Mouse (Mus musculus): ENCODE data around the gene Man2b1. TPM values are rescaled to one million over a fixed set of nuclear protein-coding genes. Genes with fewer than 3 reads are reported as not detected.

The Man2b1 gene
- polyA plus RNA-seq (2015; fragmentation: Nextera tagmentation; extraction: Ambion mirVana), result 35.9 and 40.1 TPM in 2 replicates

GRCm38 (mm10) chr8:85083108-85083813 is at the start of gene Man2b1:
TSS of gene Man2b1 (plus strand) at chr8:85083270.
- under 1% methylated on average over 30 of the region's 30 CpGs for WGBS
- 0 out of 2 replicates have a peak within 1 kb of the TSS, but pooled peaks have one; percentile 49 for H3K27ac ChIP-seq

GRCm38 (mm10) chr8:85033867-85034266 is 49.2 kb upstream of the Man2b1 start:
- Histone ChIP-seq H3K27me3 (no peaks in the 10 kb centered on the region), H3K4me3 (no peak overlapping the region), H3K36me3 (peaks cover 42% of the 10 kb centered on the region), H3K27ac (peak overlapping the region; percentile 31; the same call in 1 of the 2 replicates), H3K9ac (no peak overlapping the region), H3K9me3 (no peaks in the 10 kb centered on the region), H3K4me2 (peak overlapping the region; percentile 85; the same call in 1 of the 2 replicates), H3K4me1 (peaks cover 32% of the 10 kb centered on the region)
- no peak for ATAC-seq (ENCODE audit: borderline replicate concordance, extremely low read depth, low FRiP score, low TSS enrichment)
- WGBS, result 58% methylated on average over 1 of the region's 1 CpGs

More at GRCm38 (mm10) chr8:85083108-85083813, at the start of gene Man2b1:
- peak; percentile 91 for ATAC-seq (ENCODE audit: borderline replicate concordance, extremely low read depth, low FRiP score, low TSS enrichment)
- peak within 1 kb of the TSS; percentile 76 for H3K4me3 ChIP-seq
- peak within 1 kb of the TSS; percentile 93 for H3K4me2 ChIP-seq
- no peaks in the 10 kb centered on the region for H3K27me3 ChIP-seq
- peak within 1 kb of the TSS; percentile 68 for H3K9ac ChIP-seq
- H3K36me3 ChIP-seq, result peaks cover 23% of the 10 kb centered on the region
- H3K4me1 ChIP-seq, result peaks cover 23% of the 10 kb centered on the region
- no peaks in the 10 kb centered on the region for H3K9me3 ChIP-seq

- Histone ChIP-seq H3K4me3 (peak overlapping the region; percentile 90), H3K36me3 (peaks cover 38% of the 10 kb centered on the region), H3K9me3 (no peaks in the 10 kb centered on the region), H3K27me3 (no peaks in the 10 kb centered on the region), H3K4me2 (peak overlapping the region; percentile 85), H3K4me1 (peaks cover 34% of the 10 kb centered on the region), H3K27ac (peak overlapping the region; percentile 71; the same call in 1 of the 2 replicates), H3K9ac (peak overlapping the region; percentile 81; the same call in 1 of the 2 replicates)
- no peak for ATAC-seq (ENCODE audit: borderline replicate concordance, extremely low read depth, low FRiP score, low TSS enrichment)
- under 1% methylated on average over 13 of the region's 13 CpGs for WGBS
Observed at GRCm38 (mm10) chr8:85034764-85035163, 48.3 kb upstream of the Man2b1 start.

GRCm38 (mm10) chr8:85035165-85035727 is 47.8 kb upstream of the Man2b1 start:
- H3K9me3 ChIP-seq, result no peaks in the 10 kb centered on the region
- no peak for ATAC-seq (ENCODE audit: borderline replicate concordance, extremely low read depth, low FRiP score, low TSS enrichment)
- peak overlapping the region; percentile 85 for H3K4me2 ChIP-seq
- peak overlapping the region; percentile 81 for H3K9ac ChIP-seq
- no peaks in the 10 kb centered on the region for H3K27me3 ChIP-seq
- WGBS, result 5% methylated on average over 12 of the region's 12 CpGs
- H3K4me1 ChIP-seq, result peaks cover 34% of the 10 kb centered on the region
- peaks cover 37% of the 10 kb centered on the region for H3K36me3 ChIP-seq
- H3K4me3 ChIP-seq, result peak overlapping the region; percentile 90
- peak overlapping the region; percentile 100 for H3K27ac ChIP-seq

- Histone ChIP-seq H3K27ac (peak overlapping the region; percentile 100), H3K9me3 (no peaks in the 10 kb centered on the region), H3K4me1 (peaks cover 34% of the 10 kb centered on the region), H3K4me3 (peak overlapping the region; percentile 90), H3K9ac (peak overlapping the region; percentile 81), H3K4me2 (peak overlapping the region; percentile 85), H3K27me3 (no peaks in the 10 kb centered on the region), H3K36me3 (peaks cover 37% of the 10 kb centered on the region)
- WGBS, result under 1% methylated on average over 15 of the region's 15 CpGs
- 0 out of 2 replicates have a peak, but pooled peaks have one; percentile 0 for ATAC-seq (ENCODE audit: borderline replicate concordance, extremely low read depth, low FRiP score, low TSS enrichment)
Observed at GRCm38 (mm10) chr8:85035728-85036310, 47.3 kb upstream of the Man2b1 start.

GRCm38 (mm10) chr8:85036381-85036717 is 46.7 kb upstream of the Man2b1 start:
- H3K9ac ChIP-seq, result peak overlapping the region; percentile 81
- peak overlapping the region; percentile 100 for H3K27ac ChIP-seq
- H3K36me3 ChIP-seq, result peaks cover 38% of the 10 kb centered on the region
- under 1% methylated on average over 9 of the region's 9 CpGs for WGBS
- H3K4me1 ChIP-seq, result peaks cover 34% of the 10 kb centered on the region
- H3K27me3 ChIP-seq, result no peaks in the 10 kb centered on the region
- H3K9me3 ChIP-seq, result no peaks in the 10 kb centered on the region
- peak; percentile 32; the same call in 1 of the 2 replicates for ATAC-seq (ENCODE audit: borderline replicate concordance, extremely low read depth, low FRiP score, low TSS enrichment)
- peak overlapping the region; percentile 90 for H3K4me3 ChIP-seq
- H3K4me2 ChIP-seq, result peak overlapping the region; percentile 85

GRCm38 (mm10) chr8:85036718-85037365 is 46.2 kb upstream of the Man2b1 start, which contains the start of gene Tnpo2:
TSS of gene Tnpo2 (plus strand) at chr8:85036915.
- Histone ChIP-seq H3K36me3 (peaks cover 38% of the 10 kb centered on the region), H3K9ac (peak within 1 kb of the TSS; percentile 93), H3K9me3 (no peaks in the 10 kb centered on the region), H3K4me2 (peak within 1 kb of the TSS; percentile 86), H3K4me3 (peak within 1 kb of the TSS; percentile 90), H3K27ac (peak within 1 kb of the TSS; percentile 100), H3K4me1 (peaks cover 34% of the 10 kb centered on the region), H3K27me3 (no peaks in the 10 kb centered on the region)
- ATAC-seq (ENCODE audit: borderline replicate concordance, extremely low read depth, low FRiP score, low TSS enrichment), result peak; percentile 91
- 1% methylated on average over 59 of the region's 59 CpGs for WGBS

- peak; percentile 44; the same call in 1 of the 2 replicates for ATAC-seq (ENCODE audit: borderline replicate concordance, extremely low read depth, low FRiP score, low TSS enrichment)
- peak overlapping the region; percentile 90 for H3K4me3 ChIP-seq
- WGBS, result under 1% methylated on average over 14 of the region's 14 CpGs
- H3K36me3 ChIP-seq, result peaks cover 38% of the 10 kb centered on the region
- H3K27ac ChIP-seq, result peak overlapping the region; percentile 100
- H3K4me2 ChIP-seq, result peak overlapping the region; percentile 86
- no peaks in the 10 kb centered on the region for H3K9me3 ChIP-seq
- H3K4me1 ChIP-seq, result peaks cover 34% of the 10 kb centered on the region
- no peaks in the 10 kb centered on the region for H3K27me3 ChIP-seq
- H3K9ac ChIP-seq, result peak overlapping the region; percentile 93
Observed at GRCm38 (mm10) chr8:85037366-85037680, 45.7 kb upstream of the Man2b1 start.

GRCm38 (mm10) chr8:85037681-85038531 is 45.2 kb upstream of the Man2b1 start:
- 2% methylated on average over 43 of the region's 57 CpGs for WGBS
- H3K9me3 ChIP-seq, result no peaks in the 10 kb centered on the region
- peaks cover 36% of the 10 kb centered on the region for H3K36me3 ChIP-seq
- H3K27ac ChIP-seq, result peak overlapping the region; percentile 100
- peak; percentile 9; the same call in 1 of the 2 replicates for ATAC-seq (ENCODE audit: borderline replicate concordance, extremely low read depth, low FRiP score, low TSS enrichment)
- H3K9ac ChIP-seq, result peak overlapping the region; percentile 93
- H3K27me3 ChIP-seq, result no peaks in the 10 kb centered on the region
- H3K4me2 ChIP-seq, result peak overlapping the region; percentile 86
- peaks cover 34% of the 10 kb centered on the region for H3K4me1 ChIP-seq
- H3K4me3 ChIP-seq, result peak overlapping the region; percentile 90

- Histone ChIP-seq H3K27me3 (no peaks in the 10 kb centered on the region), H3K4me2 (no peak overlapping the region), H3K36me3 (peaks cover 83% of the 10 kb centered on the region), H3K27ac (no peak overlapping the region), H3K4me3 (no peak overlapping the region), H3K9ac (no peak overlapping the region), H3K4me1 (peaks cover 8% of the 10 kb centered on the region), H3K9me3 (no peaks in the 10 kb centered on the region)
- ATAC-seq (ENCODE audit: borderline replicate concordance, extremely low read depth, low FRiP score, low TSS enrichment), result no peak
- WGBS, result 87% methylated on average over 6 of the region's 6 CpGs
Observed at GRCm38 (mm10) chr8:85043619-85044018, 39.5 kb upstream of the Man2b1 start.

GRCm38 (mm10) chr8:85057367-85057766 is 25.7 kb upstream of the Man2b1 start:
- Histone ChIP-seq H3K27me3 (no peaks in the 10 kb centered on the region), H3K4me1 (peaks cover 8% of the 10 kb centered on the region), H3K36me3 (peaks cover 46% of the 10 kb centered on the region), H3K9me3 (no peaks in the 10 kb centered on the region), H3K27ac (no peak overlapping the region), H3K4me2 (no peak overlapping the region), H3K4me3 (no peak overlapping the region), H3K9ac (no peak overlapping the region)
- 78% methylated on average over 7 of the region's 7 CpGs for WGBS
- ATAC-seq (ENCODE audit: borderline replicate concordance, extremely low read depth, low FRiP score, low TSS enrichment), result no peak

Measured in lung, embryonic 15.5 days (tissue).